Mouse (Mus musculus) embryonic facial prominence, embryonic 11.5 days (tissue): ENCODE data around the gene 1700001O22Rik. TPM values are rescaled to one million over a fixed set of nuclear protein-coding genes. Genes with fewer than 3 reads are reported as not detected.

ENCODE experiments used
- ATAC-seq: fragments of 200-750 bp; cut with Nextera tagmentation; replicated peaks from 2 replicates; pipeline ENCODE4 v1.8.0; 2017; ENCODE audit warnings: low read depth; ENCODE audit not compliant: insufficient number of reproducible peaks, low FRiP score, low TSS enrichment
- DNase-seq: peaks from one replicate; pipeline ENCODE4 v3.0.0-alpha.2; 2015; ENCODE audit warnings: low spot score
- H3K27ac ChIP-seq: fragments of 300-500 bp; sonication (generic); replicated peaks from 2 replicates; pipeline ENCODE4 v1.5.1; 2014; ENCODE audit warnings: mild to moderate bottlenecking, low read depth, low read length, control low read depth
- H3K27me3 ChIP-seq: fragments of 300-500 bp; sonication (generic); 2 replicates; pipeline ENCODE4 v1.6.1; 2014; ENCODE audit warnings: mild to moderate bottlenecking, low read length, moderate library complexity, mixed read lengths; ENCODE audit not compliant: control insufficient read depth, insufficient read depth
- H3K36me3 ChIP-seq: fragments of 300-500 bp; sonication (generic); replicated peaks from 2 replicates; pipeline ENCODE4 v1.6.1; 2014; ENCODE audit warnings: low read depth, mild to moderate bottlenecking, low read length, moderate library complexity, mixed read lengths; ENCODE audit not compliant: control insufficient read depth, insufficient read depth
- H3K4me1 ChIP-seq: fragments of 300-500 bp; sonication (generic); 2 replicates; pipeline ENCODE4 v1.6.1; 2014; ENCODE audit warnings: low read length, mixed read lengths; ENCODE audit not compliant: control insufficient read depth, insufficient read depth
- H3K4me2 ChIP-seq: fragments of 300-500 bp; sonication (generic); 2 replicates; pipeline ENCODE4 v1.6.1; 2014; ENCODE audit warnings: low read depth, mild to moderate bottlenecking, control low read depth, low read length, moderate library complexity
- H3K4me3 ChIP-seq: fragments of 300-500 bp; sonication (generic); 2 replicates; pipeline ENCODE4 v1.5.1; 2014; ENCODE audit warnings: low read depth, low read length, control low read depth
- H3K9ac ChIP-seq: fragments of 300-500 bp; sonication (generic); replicated peaks from 2 replicates; pipeline ENCODE4 v1.6.1; 2014; ENCODE audit warnings: mild to moderate bottlenecking, control low read depth, low read length
- H3K9me3 ChIP-seq: fragments of 300-500 bp; sonication (generic); replicated peaks from 2 replicates; pipeline ENCODE4 v1.6.1; 2016; ENCODE audit warnings: mild to moderate bottlenecking, low read length, inconsistent platforms, mixed read lengths; ENCODE audit not compliant: control insufficient read depth
- WGBS: fragments of 180-500 bp; shearing (Covaris S2); extraction: QIAGEN DNeasy Blood & Tissue Kit; methylation state at CpG from one replicate; pipeline ENCODE4 v1.1.7; 2014; 5-methylcytosine and 5-hydroxymethylcytosine counted together
- polyA plus RNA-seq: library from polyadenylated mRNA; unstranded; fragments of >200 nt; fragmentation: Nextera tagmentation; extraction: Ambion mirVana; gene quantifications from 2 replicates; pipeline ENCODE4 v1.2.1, GENCODE M21; 2014

Gene 1700001O22Rik
- polyA plus RNA-seq, 1 experiment from 2014 or later = 1.8 TPM

GRCm38 (mm10) chr2:30760706-30761105 is 42.8 kb downstream of the 1700001O22Rik start:
- 26% methylated on average over 6 of the region's 6 CpGs for WGBS
- no peaks in the 10 kb centered on the region for H3K36me3 ChIP-seq
- no peak overlapping the region for H3K4me3 ChIP-seq
- DNase-seq = no peak
- ATAC-seq = no peak
- H3K27ac ChIP-seq = no peak overlapping the region
- H3K4me1 ChIP-seq = peaks cover 19% of the 10 kb centered on the region
- no peaks in the 10 kb centered on the region; the same call in 1 of the 2 replicates for H3K9me3 ChIP-seq
- H3K9ac ChIP-seq = no peak overlapping the region
- no peaks in the 10 kb centered on the region for H3K27me3 ChIP-seq
- H3K4me2 ChIP-seq = no peak overlapping the region

GRCm38 (mm10) chr2:30759858-30760547 is 43.5 kb downstream of the 1700001O22Rik start:
- Histone ChIP-seq H3K36me3 (no peaks in the 10 kb centered on the region), H3K27ac (0 out of 2 replicates have a peak overlapping the region, but pooled peaks have one; percentile 30), H3K4me1 (peaks cover 19% of the 10 kb centered on the region), H3K4me2 (no peak overlapping the region), H3K9ac (no peak overlapping the region), H3K9me3 (no peaks in the 10 kb centered on the region; the same call in 1 of the 2 replicates), H3K27me3 (no peaks in the 10 kb centered on the region), H3K4me3 (no peak overlapping the region)
- WGBS = 32% methylated on average over 10 of the region's 10 CpGs
- DNase-seq = peak; percentile 7
- no peak for ATAC-seq

GRCm38 (mm10) chr2:30759442-30759841 is 44.0 kb downstream of the 1700001O22Rik start:
- Histone ChIP-seq H3K27ac (peak overlapping the region; percentile 72), H3K9me3 (no peaks in the 10 kb centered on the region; the same call in 1 of the 2 replicates), H3K4me1 (peaks cover 19% of the 10 kb centered on the region), H3K4me2 (no peak overlapping the region; the same call in 1 of the 2 replicates), H3K36me3 (no peaks in the 10 kb centered on the region), H3K4me3 (no peak overlapping the region), H3K9ac (0 out of 2 replicates have a peak overlapping the region, but pooled peaks have one; percentile 43), H3K27me3 (no peaks in the 10 kb centered on the region)
- 80% methylated on average over 4 of the region's 4 CpGs for WGBS
- ATAC-seq = no peak
- DNase-seq = no peak

- no peaks in the 10 kb centered on the region for H3K27me3 ChIP-seq
- H3K36me3 ChIP-seq = no peaks in the 10 kb centered on the region
- H3K27ac ChIP-seq = peak overlapping the region; percentile 72
- H3K9ac ChIP-seq = peak overlapping the region; percentile 43; the same call in 1 of the 2 replicates
- whole genome bisulfite sequencing = 29% methylated on average over 4 of the region's 4 CpGs
- peak overlapping the region; percentile 11; the same call in 1 of the 2 replicates for H3K4me2 ChIP-seq
- H3K4me1 ChIP-seq = peaks cover 19% of the 10 kb centered on the region
- no peak overlapping the region for H3K4me3 ChIP-seq
- DNase-seq (no peak), ATAC-seq (no peak)
- H3K9me3 ChIP-seq = no peaks in the 10 kb centered on the region; the same call in 1 of the 2 replicates
Measured at GRCm38 (mm10) chr2:30759088-30759374, 44.4 kb downstream of the 1700001O22Rik start.

- no peaks in the 10 kb centered on the region; the same call in 1 of the 2 replicates for H3K9me3 ChIP-seq
- peak overlapping the region; percentile 43; the same call in 1 of the 2 replicates for H3K9ac ChIP-seq
- no peaks in the 10 kb centered on the region for H3K36me3 ChIP-seq
- H3K4me3 ChIP-seq = no peak overlapping the region
- H3K4me1 ChIP-seq = peaks cover 19% of the 10 kb centered on the region
- peak overlapping the region; percentile 11; the same call in 1 of the 2 replicates for H3K4me2 ChIP-seq
- peak overlapping the region; percentile 72 for H3K27ac ChIP-seq
- peak; percentile 97 for DNase-seq
- peak; percentile 92 for ATAC-seq
- H3K27me3 ChIP-seq = no peaks in the 10 kb centered on the region
- 1% methylated on average over 17 of the region's 17 CpGs for WGBS
Measured at GRCm38 (mm10) chr2:30758341-30759087, 44.9 kb downstream of the 1700001O22Rik start.

- H3K4me3 ChIP-seq = no peak overlapping the region
- no peak overlapping the region for H3K4me2 ChIP-seq
- H3K36me3 ChIP-seq = no peaks in the 10 kb centered on the region
- ATAC-seq (no peak), DNase-seq (no peak)
- H3K4me1 ChIP-seq = peaks cover 19% of the 10 kb centered on the region
- H3K9ac ChIP-seq = no peak overlapping the region
- 70% methylated on average over 10 of the region's 10 CpGs for WGBS
- H3K27me3 ChIP-seq = no peaks in the 10 kb centered on the region
- no peaks in the 10 kb centered on the region for H3K9me3 ChIP-seq
- H3K27ac ChIP-seq = no peak overlapping the region
Measured at GRCm38 (mm10) chr2:30756962-30757715, 46.3 kb downstream of the 1700001O22Rik start.

- Histone ChIP-seq H3K9me3 (no peaks in the 10 kb centered on the region), H3K27ac (no peak overlapping the region), H3K4me2 (no peak overlapping the region), H3K9ac (no peak overlapping the region), H3K27me3 (no peaks in the 10 kb centered on the region), H3K4me3 (no peak overlapping the region), H3K4me1 (peaks cover 19% of the 10 kb centered on the region), H3K36me3 (no peaks in the 10 kb centered on the region)
- no peak for ATAC-seq
- 95% methylated on average over 6 of the region's 6 CpGs for WGBS
- no peak for DNase-seq
Measured at GRCm38 (mm10) chr2:30755985-30756765, 47.3 kb downstream of the 1700001O22Rik start.
